Mouse (Mus musculus) c-Kit-negative CD71-positive TER-119-positive erythroid progenitor cells, embryonic 14.5 days (primary cell): ENCODE data around the gene Ostn.

Source experiments
- DNase-seq: peaks from one replicate; pipeline ENCODE4 v3.0.0-alpha.2; 2013; ENCODE audit warnings: low read depth, low spot score

Gene Ostn

GRCm38 (mm10) chr16:27387634-27388611 is 80.6 kb downstream of the Ostn start:
- DNase-seq: no peak

- peak; percentile 32 for DNase-seq
These were observed 81.6 kb downstream of the Ostn start, which contains the start of gene Ccdc50 for GRCm38 (mm10) chr16:27388761-27389451. TSS of gene Ccdc50 (plus strand) at chr16:27388869.

GRCm38 (mm10) chr16:27389534-27390282 is 82.4 kb downstream of the Ostn start:
- DNase-seq: no peak

GRCm38 (mm10) chr16:27390306-27390705 is 83.0 kb downstream of the Ostn start:
- DNase-seq: no peak

- DNase-seq: no peak
These were observed 84.6 kb downstream of the Ostn start for GRCm38 (mm10) chr16:27391845-27392244.

- no peak for DNase-seq
These were observed 88.2 kb downstream of the Ostn start for GRCm38 (mm10) chr16:27395251-27396037.

- no peak for DNase-seq
These were observed 89.7 kb downstream of the Ostn start for GRCm38 (mm10) chr16:27396951-27397350.

- DNase-seq: no peak
These were observed 91.9 kb downstream of the Ostn start for GRCm38 (mm10) chr16:27399026-27399718.

GRCm38 (mm10) chr16:27399719-27400253 is 92.5 kb downstream of the Ostn start:
- no peak for DNase-seq
